Mouse (Mus musculus): ENCODE results near the gene Dusp13.
A peak's percentile ranks its signal among the peaks of the same experiment; 100 is the strongest.

Dusp13 gene

DNA sequence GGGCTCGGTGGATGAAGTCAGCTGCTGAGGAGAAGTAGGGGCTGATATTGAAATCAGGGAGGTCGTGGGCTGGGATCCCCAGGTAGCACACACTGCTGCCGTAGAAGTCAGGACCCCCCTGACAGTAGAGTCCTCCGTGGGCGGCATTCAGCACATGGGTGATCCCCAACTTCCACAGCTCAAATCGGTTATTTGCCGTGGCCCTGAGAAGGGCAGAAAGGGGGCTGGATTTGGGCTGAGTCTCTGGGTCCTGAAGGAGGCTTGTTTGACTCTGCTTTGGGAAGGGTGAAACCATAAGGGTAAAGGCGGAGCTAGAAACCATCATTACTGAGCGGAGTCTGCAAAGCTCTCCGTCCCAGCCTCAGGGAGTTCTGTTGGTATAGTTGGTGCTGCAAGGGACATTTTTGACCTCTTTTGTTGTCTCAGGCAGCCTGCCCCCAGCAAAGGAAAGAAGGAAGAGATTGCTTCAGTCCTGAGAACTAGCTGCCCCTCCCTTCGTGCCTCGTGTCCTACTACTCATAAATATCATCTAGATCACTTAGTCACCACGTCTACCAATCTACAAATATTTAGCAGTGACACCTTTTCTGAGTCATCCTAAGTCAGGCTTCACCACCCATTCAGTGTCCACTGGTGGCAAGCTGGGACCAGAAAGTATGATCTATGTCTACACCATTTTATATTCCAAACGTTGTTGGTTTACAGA, 3.4 kb downstream of the Dusp13 start:
- DNase-seq (ENCODE audit: low read depth): no peak

DNA sequence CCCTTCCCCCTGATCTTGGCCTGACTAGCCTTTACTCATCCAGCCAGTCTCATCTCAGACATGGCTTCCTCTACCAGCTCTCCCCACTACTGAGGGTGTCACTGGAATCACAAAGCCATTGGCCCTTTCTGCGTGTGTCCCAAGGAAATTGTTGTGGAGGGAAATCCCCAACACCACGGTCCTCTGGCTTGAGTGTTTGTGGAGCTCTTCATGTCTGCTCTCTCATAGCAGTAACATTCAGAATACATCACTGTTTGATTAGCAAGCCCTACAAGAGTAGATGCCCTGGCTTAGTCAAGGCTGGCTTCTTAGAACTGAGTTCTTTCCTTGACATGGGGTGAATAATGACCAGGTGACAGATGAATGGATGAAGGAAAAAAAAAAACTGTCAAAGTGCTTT, 4.1 kb downstream of the Dusp13 start:
- DNase-seq (ENCODE audit: low read depth): no peak

- no peak for DNase-seq (ENCODE audit: low read depth)
Measured at GRCm38 (mm10) chr14:21746251-21746650, 4.7 kb downstream of the Dusp13 start.

GRCm38 (mm10) chr14:21745149-21745548, 5.8 kb downstream of the Dusp13 start:
- DNase-seq (ENCODE audit: low read depth): no peak

DNA sequence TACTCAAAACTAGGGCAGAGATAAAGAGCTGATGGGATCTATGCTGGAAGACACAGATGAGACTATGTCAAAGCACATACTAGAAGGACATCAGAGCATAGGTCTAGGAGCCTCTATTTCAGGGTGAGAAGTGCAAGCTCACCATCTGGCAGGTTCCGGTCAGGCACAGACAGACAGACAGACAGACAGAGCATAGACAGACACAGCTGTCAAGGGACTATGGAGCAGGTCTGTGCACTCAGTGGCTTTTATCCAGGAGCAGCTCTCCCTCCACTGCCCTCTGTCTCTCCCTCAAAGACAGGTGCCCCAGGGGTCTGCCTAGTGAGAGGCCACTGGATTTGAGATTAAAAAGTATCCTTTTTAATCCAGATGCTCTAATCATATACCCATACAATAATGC, 6.8 kb downstream of the Dusp13 start:
- no peak for DNase-seq (ENCODE audit: low read depth)

DNA sequence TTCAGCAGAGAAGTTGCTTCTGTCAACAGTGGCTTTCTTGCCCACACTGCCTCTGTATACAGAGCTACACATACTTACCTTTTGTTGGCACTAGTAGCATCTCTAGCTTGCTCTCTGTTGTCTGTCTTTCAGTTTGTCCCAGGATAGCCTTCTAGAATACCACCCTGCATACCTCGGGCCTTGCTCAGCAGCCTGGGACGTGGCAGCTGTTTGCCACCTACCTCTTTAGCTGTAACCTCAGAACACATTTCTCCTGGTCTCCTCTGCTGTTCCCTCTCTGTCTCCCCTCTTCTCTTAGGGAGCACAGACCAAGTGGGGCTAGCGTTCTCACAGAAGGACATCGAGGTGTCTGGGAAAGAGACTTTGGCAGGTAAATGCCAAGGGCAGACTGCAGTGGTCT, 8.5 kb downstream of the Dusp13 start:
- DNase-seq (ENCODE audit: low read depth): no peak

DNA sequence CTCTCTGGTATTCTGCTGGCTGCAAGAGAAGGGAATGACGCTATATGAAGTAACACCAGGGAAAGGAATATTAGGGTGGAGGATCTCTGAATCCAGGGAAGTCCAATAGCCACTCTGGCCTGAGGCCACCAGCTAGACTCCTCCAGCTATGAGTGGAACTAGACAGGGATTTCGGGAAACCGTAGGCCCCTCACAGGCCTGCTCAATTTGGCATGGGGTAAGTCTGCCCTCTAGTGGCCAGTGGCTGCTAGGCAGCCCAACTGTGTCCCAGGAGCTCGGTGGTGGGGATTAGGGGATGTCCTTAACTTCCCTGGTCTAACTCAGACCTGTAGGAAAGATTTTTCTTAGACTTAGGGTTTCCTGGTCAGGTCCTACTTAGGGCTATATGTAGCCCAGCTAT, 9.2 kb downstream of the Dusp13 start:
- no peak for DNase-seq (ENCODE audit: low read depth)

DNA sequence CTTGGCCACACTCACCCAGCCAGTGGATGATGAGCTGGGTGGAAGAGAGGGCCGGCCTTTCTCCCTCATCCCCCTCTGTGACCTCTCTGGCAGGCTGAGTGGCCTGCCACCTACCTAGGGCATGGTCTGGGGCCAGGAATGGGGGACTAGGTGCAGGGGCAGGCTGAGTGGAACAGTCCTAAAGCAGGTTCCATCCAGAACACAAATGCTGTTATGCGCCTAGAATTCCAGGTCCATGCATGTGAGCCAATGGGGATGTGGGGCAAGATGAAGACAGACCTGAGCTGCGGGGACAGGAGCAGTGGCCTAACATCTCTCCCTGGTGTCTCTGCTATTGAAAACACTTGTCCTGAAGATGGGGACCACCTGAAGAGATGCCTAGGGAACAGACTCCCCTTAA, 9.7 kb downstream of the Dusp13 start:
- no peak for DNase-seq (ENCODE audit: low read depth)

GRCm38 (mm10) chr14:21740345-21740744, 10.6 kb downstream of the Dusp13 start:
- DNase-seq (ENCODE audit: low read depth): no peak

GRCm38 (mm10) chr14:21733131-21733905, 17.7 kb downstream of the Dusp13 start:
- DNase-seq (ENCODE audit: low read depth): no peak

- no peak for DNase-seq (ENCODE audit: low read depth)
Measured at GRCm38 (mm10) chr14:21729936-21730335, 21.0 kb downstream of the Dusp13 start.

DNA sequence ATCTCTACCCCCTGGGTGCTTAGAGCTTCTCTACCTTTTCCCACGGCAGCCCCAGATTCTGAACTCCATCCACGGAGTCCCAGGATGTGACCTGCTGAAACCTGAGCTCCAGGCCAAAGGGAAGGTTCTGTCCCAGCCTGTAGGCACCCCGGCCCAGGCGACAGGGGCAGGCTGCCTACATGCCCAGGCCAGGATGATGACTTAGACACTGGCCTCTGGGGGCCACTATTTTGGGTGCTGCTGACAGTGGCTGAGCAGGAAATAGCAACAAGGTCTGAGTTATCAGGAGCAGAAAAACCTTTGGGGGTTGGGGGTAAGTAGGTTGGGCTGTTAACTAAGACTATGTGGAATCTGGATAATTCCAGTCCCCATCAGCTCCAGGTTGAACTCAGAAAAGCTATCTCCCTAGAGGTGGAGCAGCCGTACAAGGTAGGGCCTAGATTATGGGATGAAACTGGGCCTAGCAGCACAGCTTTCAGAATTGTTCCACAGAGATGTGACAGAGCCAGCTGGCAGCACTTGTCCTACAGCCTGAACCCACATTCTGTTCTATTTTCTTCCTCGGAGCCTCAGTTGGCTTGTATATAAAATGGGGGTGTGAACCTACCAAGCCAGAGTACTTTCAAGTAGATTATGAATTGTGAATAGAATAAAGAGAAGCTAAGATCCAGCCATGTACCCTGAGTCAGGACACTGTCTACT, 21.8 kb downstream of the Dusp13 start:
- no peak for DNase-seq (ENCODE audit: low read depth)

GRCm38 (mm10) chr14:21722021-21722698, 28.8 kb downstream of the Dusp13 start:
- no peak for DNase-seq (ENCODE audit: low read depth)

DNA sequence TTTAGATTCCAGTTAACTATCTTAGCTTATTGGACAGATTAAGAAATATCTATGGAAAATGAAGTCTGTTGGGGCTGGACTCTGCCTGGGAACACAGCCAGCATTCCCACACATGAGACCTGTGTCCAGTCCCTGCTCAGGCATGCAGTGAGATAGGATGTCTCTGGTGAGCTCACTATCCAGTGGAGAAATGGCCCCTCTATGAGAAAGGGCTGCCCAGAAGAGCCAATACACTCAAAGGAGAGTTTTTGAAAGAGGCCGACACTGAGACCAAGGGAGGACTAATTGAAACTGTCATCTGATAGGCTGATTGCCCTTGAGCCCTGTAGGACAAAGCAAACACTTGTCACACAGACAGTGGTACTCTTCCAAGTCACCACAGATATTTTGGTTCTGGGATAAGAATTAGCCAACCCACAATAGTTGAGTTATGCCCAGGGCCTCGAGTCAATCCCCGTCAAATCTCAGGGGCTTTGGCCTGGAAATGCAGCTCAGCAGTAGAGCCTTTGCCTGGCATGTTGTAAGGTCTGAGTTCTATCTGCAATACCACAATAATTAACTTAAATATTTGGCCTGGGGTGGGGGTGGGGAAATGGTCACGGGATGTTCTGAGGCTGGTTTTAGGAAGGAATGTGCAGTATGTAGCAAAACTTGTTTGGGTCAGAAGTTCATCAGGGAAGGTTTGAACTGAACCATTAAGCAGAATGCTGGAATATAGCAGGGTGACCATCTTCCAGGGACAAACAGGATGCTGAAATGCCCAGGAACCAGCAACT, 30.4 kb downstream of the Dusp13 start:
- no peak for DNase-seq (ENCODE audit: low read depth)

DNA sequence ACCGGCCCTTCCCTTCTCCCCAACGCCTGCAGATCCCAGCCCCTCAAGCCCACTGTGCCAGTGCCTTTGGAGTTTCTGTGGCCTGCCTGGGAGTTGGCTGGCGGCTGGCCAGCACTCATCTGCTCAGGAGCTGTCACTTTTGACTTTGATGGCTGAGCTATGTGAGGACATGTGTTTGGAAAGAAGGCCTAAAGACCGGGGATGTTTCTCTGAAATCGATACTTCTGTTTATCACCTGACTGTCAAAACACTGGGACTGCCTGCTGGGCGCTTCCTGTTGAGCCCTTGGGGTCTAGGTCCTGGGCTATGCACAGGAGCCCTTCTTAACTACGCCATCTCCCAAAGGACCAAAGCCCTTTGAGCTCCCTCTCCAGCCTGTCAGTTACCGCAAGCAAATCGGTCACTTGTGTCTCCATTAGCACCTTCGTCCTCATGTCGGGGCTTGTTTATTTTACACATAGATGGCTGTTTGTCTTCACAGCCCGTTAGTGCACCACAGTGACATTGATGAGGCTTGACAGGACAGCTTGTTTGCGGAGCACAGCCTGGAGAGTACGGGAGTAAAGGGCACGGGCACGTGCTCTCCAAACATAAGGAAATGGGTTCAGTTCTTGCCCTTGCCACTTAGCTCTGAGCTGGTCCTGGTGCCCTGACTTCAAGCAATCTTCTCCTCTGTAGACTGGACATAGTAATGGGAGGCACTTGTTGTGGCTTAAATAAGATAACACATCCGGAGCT, 31.2 kb downstream of the Dusp13 start:
- no peak for DNase-seq (ENCODE audit: low read depth)

DNA sequence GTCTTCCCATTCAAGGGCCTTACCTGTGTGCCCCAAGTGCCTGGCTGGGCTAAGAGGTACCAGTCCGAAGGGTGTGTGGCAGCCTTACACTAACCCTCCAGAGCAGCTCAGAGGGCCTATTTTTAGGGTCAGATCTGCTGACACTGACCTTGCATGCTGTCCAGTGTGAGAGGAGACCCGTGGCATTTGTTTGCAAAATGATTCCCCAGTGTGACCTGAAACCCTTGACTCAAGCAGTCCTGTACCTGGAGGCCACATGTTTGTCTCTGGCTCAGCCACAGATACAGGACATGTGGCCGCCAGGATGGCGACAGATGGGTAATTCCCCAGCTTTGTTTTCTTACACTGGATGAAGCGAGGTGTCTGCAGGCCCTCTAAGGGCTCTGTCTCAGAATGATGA, 36.5 kb downstream of the Dusp13 start, which contains the start of gene Dupd1:
Gene Dupd1 (minus strand): TSS at position 91 of the 400 bp plus-strand sequence.
- DNase-seq (ENCODE audit: low read depth): no peak

- no peak for DNase-seq (ENCODE audit: low read depth)
Measured at GRCm38 (mm10) chr14:21711231-21711630, 39.8 kb downstream of the Dusp13 start.

DNA sequence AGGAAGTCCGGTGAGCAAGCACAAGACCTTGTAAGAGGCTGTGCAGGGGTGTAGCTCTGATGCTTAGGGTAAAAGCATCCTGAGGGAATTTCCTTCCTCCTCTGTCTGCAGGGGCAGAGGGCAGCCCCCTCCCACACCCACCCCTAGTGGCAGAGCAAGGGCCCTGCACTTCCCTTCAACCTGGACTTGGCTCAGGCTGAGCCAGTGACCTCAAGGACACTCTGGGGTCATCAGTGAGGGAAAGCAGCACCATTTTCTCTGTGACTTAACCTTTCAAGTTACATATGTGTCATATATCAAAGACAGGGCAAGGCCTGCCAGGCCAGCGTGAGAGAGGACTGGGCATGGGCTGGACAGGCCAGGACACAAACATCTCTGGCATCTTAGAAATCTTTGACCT, 41.4 kb downstream of the Dusp13 start:
- no peak for DNase-seq (ENCODE audit: low read depth)

DNA sequence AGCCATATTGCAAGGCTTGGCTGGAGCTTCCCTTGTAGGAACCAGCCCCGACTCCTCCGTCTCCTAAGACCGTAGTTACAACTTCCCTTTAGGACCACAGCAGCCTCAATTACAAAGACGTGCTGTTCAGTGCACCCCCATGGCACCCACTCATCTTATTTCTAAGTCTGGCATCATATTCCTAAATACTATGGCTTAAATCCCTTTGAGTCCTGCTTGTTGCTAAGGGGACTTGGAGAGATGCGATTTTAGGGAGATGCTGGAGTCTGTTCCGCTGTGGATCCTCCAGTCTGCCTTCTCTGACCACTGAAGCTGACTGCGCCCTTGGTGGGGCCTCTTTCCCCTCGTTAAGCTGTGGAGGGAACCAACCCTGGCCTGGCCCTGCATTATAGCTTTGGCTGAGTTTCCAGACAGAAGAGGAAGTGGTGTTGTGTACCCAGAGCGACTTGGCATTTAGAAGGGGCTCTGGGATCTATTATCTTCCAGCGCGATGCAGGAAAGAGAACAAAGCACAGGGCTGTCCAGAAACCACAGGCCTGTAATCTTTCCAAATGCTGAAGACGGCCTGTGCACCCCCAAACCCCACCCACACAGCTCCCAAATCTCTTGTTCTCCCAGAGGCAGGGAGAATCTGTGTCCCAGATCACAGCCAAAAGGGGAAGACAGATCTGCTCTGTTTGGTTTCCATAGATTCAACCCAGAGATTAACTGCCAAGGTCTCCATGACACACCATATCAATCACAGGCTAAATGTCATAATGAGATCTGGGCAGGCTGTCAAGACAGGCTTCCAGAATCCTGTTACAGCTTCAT, 44.0 kb downstream of the Dusp13 start:
- peak; percentile 58 for DNase-seq (ENCODE audit: low read depth)

DNA sequence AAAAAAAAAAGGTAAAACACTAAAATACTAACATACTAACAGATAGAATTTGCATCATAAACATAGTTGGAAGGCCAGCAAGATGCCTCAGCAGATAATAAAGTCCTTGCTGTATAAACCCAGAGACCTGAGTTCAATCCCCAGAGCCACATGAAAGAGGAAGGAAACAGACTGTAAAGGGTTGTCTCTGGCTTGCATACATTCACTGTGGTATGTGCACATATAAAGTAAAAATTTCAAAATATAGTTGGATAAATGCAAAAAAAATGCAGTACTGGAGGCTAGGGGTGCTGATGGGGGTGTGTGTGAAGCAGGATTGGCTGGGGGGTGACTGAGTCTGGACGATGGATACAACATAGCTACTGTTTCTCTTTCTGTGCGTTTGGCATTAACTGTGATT, 45.5 kb downstream of the Dusp13 start:
- DNase-seq (ENCODE audit: low read depth): no peak
